Mouse (Mus musculus) embryo, embryonic 11 days (tissue): ENCODE measurements at regions not wholly inside any gene's neighbourhood (a gene's known extent, or its start where the extent isn't known, plus 50 kb on each side); places are given as distances from the start of the nearest gene placed in this dataset.

Experiments used
- DNase-seq: peaks from one replicate; pipeline ENCODE4 v3.0.0-alpha.2; 2015

DNA sequence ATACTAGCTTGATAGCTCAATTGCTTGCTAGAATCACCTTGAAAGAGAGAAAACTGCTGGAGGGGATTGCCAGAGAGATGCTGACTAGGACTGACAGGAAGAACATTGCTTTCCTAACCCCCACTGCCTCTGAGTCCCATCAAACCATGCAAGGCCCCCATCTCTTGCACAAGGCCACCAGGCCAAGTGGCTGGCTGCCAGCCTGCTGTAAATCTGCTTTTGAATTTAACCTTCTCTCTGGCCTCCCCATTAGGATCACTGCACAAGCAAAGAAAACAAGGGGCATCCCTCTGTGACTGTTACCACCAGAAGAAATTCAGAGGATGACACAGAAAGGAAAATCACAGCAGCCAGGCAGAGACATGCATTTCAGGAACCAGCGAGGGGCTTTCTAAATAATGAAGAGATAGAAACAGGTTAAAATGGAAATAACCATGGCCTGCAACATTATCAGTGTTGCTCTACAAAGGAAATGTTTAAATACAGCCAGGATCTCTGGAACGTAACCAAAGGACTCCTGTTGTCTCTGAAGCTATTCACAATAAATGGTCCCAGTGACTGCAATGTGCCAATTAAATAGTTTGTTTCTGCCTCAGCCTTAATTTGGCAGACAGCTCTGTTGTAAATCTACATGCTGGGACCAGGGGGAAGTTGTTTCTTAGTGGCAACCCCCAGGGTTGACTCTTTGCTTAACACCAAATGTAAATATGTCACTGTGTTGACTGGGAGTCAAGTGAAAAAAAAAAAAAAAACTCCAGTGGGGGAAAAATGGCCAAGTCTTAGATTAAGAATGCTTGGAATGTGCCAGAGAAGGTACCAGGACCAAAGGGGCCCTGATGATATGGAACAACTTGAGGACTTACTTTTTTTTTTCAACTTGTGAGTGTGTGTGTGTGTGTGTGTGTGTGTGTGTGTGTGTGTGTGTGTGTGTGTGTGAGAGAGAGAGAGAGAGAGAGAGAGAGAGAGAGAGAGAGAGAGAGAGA is 233.9 kb upstream of the Epha4 start:
- peak; percentile 14 for DNase-seq

- no peak for DNase-seq
Observed at GRCm38 (mm10) chr1:77732099-77732498, 217.2 kb upstream of the Epha4 start.

DNA sequence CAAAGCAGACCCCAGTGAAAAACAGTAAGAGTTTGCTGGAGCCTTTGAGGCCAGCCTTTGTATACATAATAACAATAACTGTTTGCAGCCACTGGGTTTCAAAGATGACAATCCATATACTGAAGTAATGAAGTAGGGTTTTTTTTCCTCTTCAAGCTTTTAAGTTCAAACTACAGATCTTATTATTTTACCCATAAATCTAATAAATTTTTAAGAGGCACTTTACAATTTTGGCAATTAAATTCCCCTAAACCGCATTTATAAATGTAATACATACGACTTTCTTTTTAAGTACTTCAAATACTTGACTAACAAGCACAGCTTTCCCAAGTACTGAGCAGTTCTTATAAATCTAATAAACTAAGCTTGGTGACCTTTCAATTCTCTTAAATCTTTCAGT is 212.7 kb upstream of the Epha4 start:
- DNase-seq, result no peak

- no peak for DNase-seq
Observed at GRCm38 (mm10) chr1:77723246-77723645, 208.4 kb upstream of the Epha4 start.

- no peak for DNase-seq
Observed at GRCm38 (mm10) chr1:77720859-77721258, 206.0 kb upstream of the Epha4 start.

GRCm38 (mm10) chr1:77713001-77713400 is 198.1 kb upstream of the Epha4 start:
- no peak for DNase-seq

DNA sequence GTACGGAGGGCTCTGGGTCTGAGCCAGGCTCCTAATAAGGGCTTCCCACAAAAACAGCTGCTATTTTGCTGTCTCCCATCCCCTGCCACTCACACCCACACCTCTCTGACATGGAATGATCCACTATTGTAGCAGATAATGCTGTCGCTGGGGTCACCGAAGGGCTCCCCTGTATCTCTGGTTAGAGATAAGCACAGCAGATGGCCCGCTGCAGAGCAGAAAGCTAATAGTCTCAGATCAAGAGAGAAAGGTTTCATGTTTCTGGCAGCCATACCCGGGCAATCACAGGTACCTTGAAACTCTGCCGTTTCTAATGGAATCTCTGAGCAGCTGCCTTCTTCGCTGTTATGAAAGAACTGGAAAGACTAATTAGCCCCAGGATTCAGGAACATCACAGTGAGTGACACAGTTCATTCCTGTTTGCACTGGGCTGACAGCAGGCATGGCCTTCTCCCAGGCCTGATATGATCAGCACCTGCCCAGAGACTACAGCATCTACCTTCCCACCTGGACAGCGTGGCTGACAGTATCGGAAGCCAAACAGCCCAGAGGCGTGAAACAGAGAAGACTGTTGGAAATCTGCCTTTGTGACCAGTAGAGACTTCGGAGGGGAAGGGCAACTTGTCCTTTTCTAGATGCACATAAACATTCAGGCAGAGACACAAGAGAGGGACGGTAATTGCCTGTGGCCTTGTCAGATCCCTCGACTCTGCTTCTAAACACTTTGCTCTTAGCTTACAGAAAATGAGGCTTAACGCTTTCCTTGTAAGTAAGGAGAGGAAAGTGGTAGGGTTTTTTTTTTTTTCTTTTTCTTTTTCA is 193.5 kb upstream of the Epha4 start:
- DNase-seq, result peak; percentile 13

- no peak for DNase-seq
Observed at GRCm38 (mm10) chr1:77695228-77696018, 180.5 kb upstream of the Epha4 start.

GRCm38 (mm10) chr1:77663345-77663744 is 148.5 kb upstream of the Epha4 start:
- no peak for DNase-seq

GRCm38 (mm10) chr1:77660436-77660835 is 145.5 kb upstream of the Epha4 start:
- DNase-seq, result no peak

- no peak for DNase-seq
Observed at GRCm38 (mm10) chr1:77637025-77637424, 122.1 kb upstream of the Epha4 start.

DNA sequence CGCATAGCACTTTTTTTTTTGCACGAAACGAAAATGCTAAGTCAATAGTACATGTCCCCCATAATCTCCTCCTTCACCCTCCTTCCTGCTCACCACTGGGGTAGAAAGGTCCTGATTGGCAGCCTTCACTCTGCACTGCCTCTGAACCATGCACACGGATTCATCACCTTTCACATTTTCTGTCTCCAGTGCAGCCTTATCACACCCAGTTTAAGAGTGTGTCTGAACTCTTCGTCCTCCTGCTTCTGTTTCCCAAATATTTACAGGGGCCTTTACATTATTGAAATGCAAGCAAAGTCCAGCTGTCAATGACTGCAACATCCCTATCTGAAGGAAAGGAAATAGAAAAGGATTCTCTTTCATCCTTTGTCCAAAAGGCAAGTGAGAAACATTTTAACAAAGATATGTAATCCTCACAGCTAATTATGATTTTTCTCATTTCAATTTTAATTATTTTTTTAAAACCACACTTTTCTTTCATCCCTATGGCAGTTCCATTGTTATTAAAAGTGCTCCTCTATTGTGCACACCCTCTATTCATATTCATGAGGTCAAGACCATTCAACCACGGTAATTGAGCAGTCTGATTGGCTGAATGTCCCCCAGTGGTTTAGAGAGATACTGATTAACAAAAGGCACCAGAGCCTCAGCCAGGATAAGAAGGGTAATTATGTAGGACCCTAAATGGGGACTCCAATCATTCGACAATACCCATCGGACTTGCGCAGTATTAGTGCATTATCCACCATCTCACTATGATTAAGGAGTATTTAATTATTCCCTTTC is 114.8 kb upstream of the Epha4 start:
- DNase-seq, result peak; percentile 54

- no peak for DNase-seq
Observed at GRCm38 (mm10) chr1:77628861-77629260, 114.0 kb upstream of the Epha4 start.

- no peak for DNase-seq
Observed at GRCm38 (mm10) chr1:77617490-77617889, 102.6 kb upstream of the Epha4 start.

- DNase-seq, result no peak
Observed at GRCm38 (mm10) chr1:77600509-77600908, 85.6 kb upstream of the Epha4 start.

DNA sequence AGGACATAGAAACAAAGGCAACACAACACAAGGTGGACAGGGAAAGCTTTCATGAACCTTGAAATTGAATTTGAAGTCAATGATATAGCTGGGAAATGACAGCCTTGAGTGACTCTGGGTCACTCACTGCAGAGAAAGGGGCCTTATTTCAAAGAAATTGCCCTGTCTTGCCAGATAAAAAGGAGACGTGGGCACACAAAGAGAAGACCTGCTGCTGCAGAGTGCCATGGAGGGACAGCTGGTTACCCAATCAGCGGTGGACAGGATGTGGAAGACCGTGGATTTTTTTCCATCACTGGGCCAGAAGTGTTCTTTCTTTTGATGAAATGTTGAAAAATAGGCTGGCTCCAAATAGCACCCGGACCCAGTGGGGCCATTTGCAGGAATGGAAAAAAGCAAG is 77.8 kb upstream of the Epha4 start:
- DNase-seq, result no peak

- no peak for DNase-seq
Observed at GRCm38 (mm10) chr1:77592248-77592647, 77.4 kb upstream of the Epha4 start.

DNA sequence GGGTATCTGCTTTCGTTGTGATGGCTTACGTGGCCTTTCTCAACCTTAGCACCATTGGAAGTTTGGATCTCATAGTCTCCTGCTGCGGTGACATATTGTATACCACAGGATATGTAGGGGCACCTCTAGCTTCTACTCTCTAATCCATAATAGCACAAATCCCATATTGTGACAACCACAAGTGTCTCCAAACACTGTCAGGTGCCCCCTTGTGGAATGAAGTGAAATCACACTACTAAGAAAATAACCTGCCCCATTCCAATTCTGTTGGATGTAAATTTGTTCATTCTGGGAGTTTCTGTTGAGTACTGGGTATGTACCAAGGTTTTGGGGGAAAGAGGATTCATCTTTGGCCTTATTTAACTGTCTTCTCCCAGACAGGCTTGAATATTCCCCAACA is 74.5 kb upstream of the Epha4 start:
- peak; percentile 40 for DNase-seq

DNA sequence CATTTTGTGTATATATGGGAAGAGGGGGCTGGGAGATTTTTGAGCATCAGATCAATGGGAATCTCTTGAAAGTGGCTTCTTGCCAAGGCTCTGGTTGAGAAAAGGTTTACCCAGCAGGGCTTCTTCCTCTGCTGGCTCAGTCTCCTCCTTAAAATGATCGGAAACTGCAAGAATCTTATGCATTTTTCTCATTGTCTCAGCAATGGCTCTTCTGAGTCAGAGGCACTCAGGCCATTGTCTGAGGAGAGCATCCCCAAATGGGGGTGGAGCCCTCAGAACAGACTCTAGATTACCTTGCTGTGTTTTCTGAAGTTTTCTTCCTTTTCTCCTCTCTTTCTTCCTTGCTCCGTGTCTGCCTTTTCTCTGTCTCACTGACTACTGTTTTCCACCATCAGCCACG is 70.6 kb upstream of the Epha4 start:
- DNase-seq, result no peak

DNA sequence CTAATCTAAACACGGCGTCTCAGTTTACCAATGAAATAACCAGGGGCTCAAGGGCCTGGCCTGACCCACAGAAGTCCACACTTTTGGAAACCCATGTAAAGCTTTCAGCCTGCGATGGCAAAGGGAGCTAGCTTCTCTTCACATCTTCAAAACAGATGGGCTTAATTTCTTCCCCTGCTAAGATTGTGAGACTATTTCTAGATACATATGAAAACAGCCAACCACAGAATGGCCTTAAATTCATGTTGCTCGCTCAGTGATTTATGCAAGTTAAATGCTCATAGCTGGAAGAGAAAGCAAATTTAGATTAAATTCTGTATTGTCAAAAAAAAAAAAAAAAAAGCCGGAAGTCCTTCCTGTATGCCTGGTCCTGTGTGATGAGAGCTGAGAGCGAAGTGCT is 53.2 kb upstream of the Epha4 start:
- no peak for DNase-seq

DNA sequence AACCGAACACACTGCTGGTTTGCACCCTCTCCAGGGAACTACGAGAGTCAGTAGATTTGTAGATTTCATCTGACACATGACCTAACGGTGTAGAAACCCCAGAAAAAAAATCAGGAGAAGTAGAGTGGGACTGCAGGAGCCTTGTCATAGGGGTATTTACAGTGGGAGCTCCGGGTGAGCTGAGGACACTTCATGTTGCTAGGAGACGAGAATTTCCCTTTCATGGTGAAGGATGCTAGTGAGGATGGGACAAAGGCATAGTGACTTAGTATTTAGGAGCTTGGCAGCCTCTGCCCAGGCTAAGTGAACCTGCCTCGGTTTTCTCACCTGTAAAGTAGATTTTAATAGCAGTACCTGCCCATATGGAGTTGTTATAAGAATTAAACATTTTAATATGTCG is 52.8 kb upstream of the Epha4 start:
- DNase-seq, result no peak
